Mouse (Mus musculus) hindbrain, postnatal 0 days (tissue): Measurements from ENCODE around the gene Atp5b. TPM values are rescaled to one million over a fixed set of nuclear protein-coding genes. Genes with fewer than 3 reads are reported as not detected.
"Not testable (repeated sequence)": the region's sequence is repeated elsewhere in the genome, so short reads cannot be mapped to it uniquely, and the experiment has no call there.

Experiments
- ATAC-seq: fragments of 200-750 bp; cut with Nextera tagmentation; 2 replicates; pipeline ENCODE4 v1.8.0; 2017; ENCODE audit warnings: mild to moderate bottlenecking, moderate TSS enrichment, moderate library complexity
- DNase-seq: peaks from one replicate; pipeline ENCODE4 v3.0.0-alpha.2; 2015; ENCODE audit warnings: low spot score
- H3K27ac ChIP-seq: fragments of 300-500 bp; sonication (generic); 2 replicates; pipeline ENCODE4 v1.5.1; 2014; ENCODE audit warnings: mild to moderate bottlenecking
- H3K27me3 ChIP-seq: fragments of 300-500 bp; sonication (generic); 2 replicates; pipeline ENCODE4 v1.6.1; 2014; ENCODE audit warnings: low read length, mixed read lengths; ENCODE audit not compliant: insufficient read depth
- H3K36me3 ChIP-seq: fragments of 300-500 bp; sonication (generic); 2 replicates; pipeline ENCODE4 v1.6.1; 2014; ENCODE audit warnings: low read length, mixed read lengths; ENCODE audit not compliant: insufficient read depth
- H3K4me1 ChIP-seq: fragments of 300-500 bp; sonication (generic); 2 replicates; pipeline ENCODE4 v1.6.1; 2014; ENCODE audit warnings: antibody characterized with exemption, low read length, mixed read lengths; ENCODE audit not compliant: insufficient read depth
- H3K4me2 ChIP-seq: fragments of 300-500 bp; sonication (generic); 2 replicates; pipeline ENCODE4 v1.6.1; 2014; ENCODE audit warnings: low read depth, mild to moderate bottlenecking, low read length, moderate library complexity, mixed read lengths
- H3K4me3 ChIP-seq: fragments of 300-500 bp; sonication (generic); 2 replicates; pipeline ENCODE4 v1.5.1; 2014; ENCODE audit warnings: low read length
- H3K9ac ChIP-seq: fragments of 300-500 bp; sonication (generic); replicated peaks from 2 replicates; pipeline ENCODE4 v1.6.1; 2014; ENCODE audit warnings: mild to moderate bottlenecking, low read length, moderate library complexity, mixed read lengths
- H3K9me3 ChIP-seq: fragments of 300-500 bp; sonication (generic); 2 replicates; pipeline ENCODE4 v1.6.1; 2016; ENCODE audit warnings: low read length, mixed read lengths
- CTCF ChIP-seq: IDR thresholded peaks from 2 replicates; pipeline ENCODE4 v1.5.1; 2016; ENCODE audit warnings: antibody characterized with exemption, control low read depth, low read depth
- WGBS: fragments of 180-500 bp; shearing (Covaris S2); extraction: QIAGEN DNeasy Blood & Tissue Kit; methylation state at CpG from one replicate; pipeline ENCODE4 v1.1.7; 2014; 5-methylcytosine and 5-hydroxymethylcytosine counted together
- polyA plus RNA-seq: library from polyadenylated mRNA; unstranded; fragments of >200 nt; fragmentation: Nextera tagmentation; extraction: Ambion mirVana; gene quantifications from 2 replicates; pipeline ENCODE4 v1.2.1, GENCODE M21; 2015
- total RNA-seq: library from RNA; depleted of rRNA; stranded (reverse); fragments of >200 nt; gene quantifications from 2 replicates; pipeline ENCODE4 v1.2.3, GENCODE M21; 2014

The Atp5b gene
- total and polyA plus RNA-seq, 2 experiments from 2014 or later: 2,401 to 6,623 TPM

DNA sequence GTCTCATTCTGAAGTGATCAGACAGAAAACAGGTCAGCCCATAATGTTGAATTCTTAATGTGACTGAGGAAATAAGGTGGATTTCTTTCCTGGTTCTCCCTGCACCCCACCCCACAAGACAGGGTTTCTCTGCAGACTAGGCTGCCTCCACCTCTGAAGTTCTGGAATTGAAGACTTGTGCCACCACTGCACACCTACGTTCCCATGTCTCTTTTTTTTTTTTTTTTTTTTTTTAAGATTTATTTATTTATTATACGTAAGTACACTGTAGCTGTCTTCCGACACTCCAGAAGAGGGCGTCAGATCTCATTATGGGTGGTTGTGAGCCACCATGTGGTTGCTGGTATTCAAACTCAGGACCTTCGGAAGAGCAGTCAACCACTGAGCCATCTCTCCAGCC lies 17.0 kb upstream of the Atp5b start:
- WGBS: 80% methylated on average over 5 of the region's 5 CpGs
- TF ChIP-seq CTCF: no peak
- DNase-seq: no peak
- ATAC-seq: no peak
- Histone ChIP-seq H3K4me3 (no peak overlapping the region), H3K4me2 (no peak overlapping the region), H3K36me3 (peaks cover 12% of the 10 kb centered on the region; the same call in 1 of the 2 replicates), H3K4me1 (no peaks in the 10 kb centered on the region), H3K27ac (no peak overlapping the region), H3K27me3 (no peaks in the 10 kb centered on the region), H3K9ac (no peak overlapping the region), H3K9me3 (no peaks in the 10 kb centered on the region)

DNA sequence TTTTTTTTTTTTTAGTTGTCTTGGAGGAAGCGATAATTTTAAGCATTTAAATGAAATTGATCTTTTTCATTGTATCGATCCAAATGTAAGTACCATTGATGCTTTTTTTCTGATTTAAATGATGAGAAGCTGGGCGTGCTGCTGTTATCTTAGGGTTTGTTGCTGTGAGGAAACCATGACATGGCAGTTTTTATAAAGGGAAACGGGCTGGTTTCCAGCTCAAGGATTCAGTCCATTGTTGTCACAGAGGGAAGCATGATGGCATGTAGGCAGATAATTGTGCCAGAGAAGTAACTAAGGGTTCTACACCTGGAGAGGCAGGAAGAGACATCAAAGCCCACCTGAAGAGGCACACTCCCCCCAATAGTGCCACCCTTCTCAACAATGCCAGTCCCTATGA lies 13.9 kb upstream of the Atp5b start:
- ATAC-seq (no peak), DNase-seq (no peak)
- H3K4me2 ChIP-seq: no peak overlapping the region
- no peak overlapping the region for H3K9ac ChIP-seq
- no peak for TF ChIP-seq CTCF
- H3K4me3 ChIP-seq: no peak overlapping the region
- H3K36me3 ChIP-seq: peaks cover 29% of the 10 kb centered on the region
- H3K27me3 ChIP-seq: no peaks in the 10 kb centered on the region
- H3K27ac ChIP-seq: no peak overlapping the region
- H3K4me1 ChIP-seq: no peaks in the 10 kb centered on the region
- 87% methylated on average over 4 of the region's 4 CpGs for WGBS
- H3K9me3 ChIP-seq: no peaks in the 10 kb centered on the region

DNA sequence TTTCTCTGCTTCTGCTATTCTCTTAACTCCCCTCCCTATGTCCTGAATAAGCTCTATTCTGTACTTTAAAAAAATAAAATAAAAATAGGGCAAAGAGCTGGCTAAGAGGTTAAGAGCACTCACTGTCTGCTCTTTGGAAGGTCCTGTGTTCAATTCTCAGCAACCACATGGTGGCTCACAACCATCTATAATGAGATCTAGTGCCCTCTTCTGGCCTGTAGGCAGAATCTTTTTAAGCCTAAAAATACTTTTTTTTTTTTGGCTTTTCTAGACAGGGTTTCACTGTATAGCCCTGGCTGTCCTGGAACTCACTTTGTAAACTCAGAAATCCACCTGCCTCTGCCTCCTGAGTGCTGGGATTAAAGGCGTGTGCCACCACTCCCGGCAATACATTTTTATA lies 12.6 kb upstream of the Atp5b start:
- peaks cover 29% of the 10 kb centered on the region for H3K36me3 ChIP-seq
- not testable (repeated sequence) for H3K4me2 ChIP-seq, H3K9me3 ChIP-seq, H3K9ac ChIP-seq, DNase-seq, H3K4me1 ChIP-seq, H3K27ac ChIP-seq, H3K27me3 ChIP-seq, ATAC-seq, H3K4me3 ChIP-seq
- WGBS: 99% methylated on average over 2 of the region's 2 CpGs

DNA sequence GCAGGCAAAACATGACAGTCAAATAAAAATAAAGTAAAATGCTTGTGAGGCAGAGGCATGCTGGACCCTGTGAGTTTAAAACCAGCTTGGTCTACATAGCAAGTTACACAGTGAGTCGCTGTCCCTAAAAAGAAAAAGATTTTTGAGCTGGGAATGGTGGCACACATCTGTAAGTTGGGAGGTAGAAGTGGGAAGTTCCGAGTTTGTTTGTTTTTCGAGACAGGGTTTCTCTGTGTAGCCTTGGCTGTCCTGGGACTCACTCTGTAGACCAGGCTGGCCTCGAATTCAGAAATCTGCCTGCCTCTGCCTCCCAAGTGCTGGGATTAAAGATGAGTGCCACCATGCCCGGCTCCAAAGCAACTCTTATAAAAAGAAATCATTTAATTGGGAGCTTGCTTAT lies 4.8 kb upstream of the Atp5b start:
- H3K9me3 ChIP-seq, ATAC-seq, H3K27me3 ChIP-seq, H3K4me3 ChIP-seq, H3K4me2 ChIP-seq, H3K9ac ChIP-seq, DNase-seq, H3K27ac ChIP-seq, H3K4me1 ChIP-seq: not testable (repeated sequence)
- H3K36me3 ChIP-seq: peaks cover 10% of the 10 kb centered on the region
- 86% methylated on average over 5 of the region's 5 CpGs for WGBS

DNA sequence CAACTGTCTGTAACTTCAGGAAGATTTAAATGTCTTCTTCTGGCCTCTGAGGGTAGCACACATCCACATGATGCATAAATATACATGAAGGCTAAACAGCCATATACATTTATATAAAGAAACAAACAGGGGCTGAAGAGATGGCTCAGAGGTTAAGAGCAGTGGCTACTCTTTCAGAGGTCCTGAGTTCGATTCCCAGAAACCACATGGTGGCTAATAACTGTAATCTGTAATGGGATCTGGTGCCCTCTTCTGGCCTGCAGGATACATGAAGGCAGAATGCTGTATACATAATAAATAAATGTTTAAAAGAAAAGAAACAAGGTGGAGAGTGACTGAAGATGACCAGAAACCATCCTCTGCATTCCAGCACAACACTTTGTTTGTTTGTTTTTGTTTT lies 2.6 kb upstream of the Atp5b start:
- Histone ChIP-seq H3K4me1 (peaks cover 8% of the 10 kb centered on the region; the same call in 1 of the 2 replicates), H3K27me3 (no peaks in the 10 kb centered on the region), H3K9ac (no peak overlapping the region), H3K9me3 (no peaks in the 10 kb centered on the region), H3K4me3 (no peak overlapping the region), H3K36me3 (peaks cover 13% of the 10 kb centered on the region; the same call in 1 of the 2 replicates), H3K4me2 (no peak overlapping the region), H3K27ac (no peak overlapping the region)
- DNase-seq (no peak), ATAC-seq (no peak)
- TF ChIP-seq CTCF: peak; percentile 42
- WGBS: 85% methylated on average over 1 of the region's 1 CpGs

DNA sequence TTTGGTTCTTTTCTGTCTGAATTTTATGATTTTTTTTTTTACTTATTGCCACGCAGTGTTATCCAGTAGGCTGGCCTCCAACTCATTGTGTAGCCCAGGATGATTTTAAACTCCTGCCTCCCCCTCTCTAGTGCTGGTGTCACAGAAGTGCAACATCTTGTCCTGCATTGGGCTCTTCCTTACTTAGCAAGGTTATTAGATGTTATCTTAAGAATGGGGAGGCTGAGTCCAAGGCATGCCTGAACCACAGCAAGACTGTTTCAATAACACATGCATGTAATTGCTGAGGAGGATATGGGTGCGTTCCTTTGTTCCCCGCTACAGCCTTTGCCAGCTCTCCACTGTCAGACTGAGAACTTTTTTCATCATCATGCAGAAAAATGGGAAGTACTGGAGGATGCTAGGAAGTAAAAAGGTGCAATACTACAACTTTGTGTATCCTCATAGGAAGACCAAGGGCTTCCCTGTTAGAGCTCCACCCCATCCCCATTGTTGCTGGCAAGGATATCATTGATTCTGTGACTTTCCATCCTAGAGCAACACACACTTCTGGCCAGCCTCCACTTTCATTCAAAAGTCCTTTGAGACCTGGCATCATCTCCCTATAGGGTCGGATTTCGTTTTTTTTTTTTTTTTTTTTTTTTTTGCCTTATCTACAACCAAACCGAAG lies 1.1 kb upstream of the Atp5b start:
- Histone ChIP-seq H3K4me3 (peak overlapping the region; percentile 98), H3K9me3 (no peaks in the 10 kb centered on the region), H3K4me2 (peak overlapping the region; percentile 86), H3K9ac (peak overlapping the region; percentile 78), H3K4me1 (peaks cover 8% of the 10 kb centered on the region; the same call in 1 of the 2 replicates), H3K27ac (peak overlapping the region; percentile 89), H3K27me3 (no peaks in the 10 kb centered on the region), H3K36me3 (peaks cover 26% of the 10 kb centered on the region)
- no peak for ATAC-seq
- no peak for DNase-seq
- no peak for TF ChIP-seq CTCF
- 65% methylated on average over 6 of the region's 6 CpGs for WGBS

DNA sequence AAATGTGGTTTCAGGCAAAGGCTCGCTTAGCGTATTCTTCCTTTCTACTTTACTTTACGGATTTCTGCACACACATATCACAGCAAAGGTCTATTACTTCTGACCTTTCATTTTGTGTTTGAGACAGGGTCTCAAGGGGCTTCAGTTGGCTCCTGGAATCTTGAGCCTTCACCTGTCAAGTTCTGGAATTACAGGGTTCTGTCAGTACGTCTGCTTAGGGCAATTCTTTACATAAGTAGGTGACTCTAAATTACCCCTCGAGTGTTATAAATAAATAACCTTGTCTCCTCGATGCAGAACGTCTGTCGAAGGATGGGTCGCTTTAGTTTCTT lies 630 bp upstream of the Atp5b start:
- TF ChIP-seq CTCF: no peak
- Histone ChIP-seq H3K4me2 (peak overlapping the region; percentile 86), H3K4me1 (peaks cover 8% of the 10 kb centered on the region; the same call in 1 of the 2 replicates), H3K9me3 (no peaks in the 10 kb centered on the region), H3K9ac (peak overlapping the region; percentile 78), H3K27ac (peak overlapping the region; percentile 89), H3K27me3 (no peaks in the 10 kb centered on the region), H3K4me3 (peak overlapping the region; percentile 98), H3K36me3 (peaks cover 26% of the 10 kb centered on the region)
- ATAC-seq (no peak), DNase-seq (peak; percentile 38)
- 18% methylated on average over 9 of the region's 9 CpGs for WGBS
